Mouse (Mus musculus) embryo, embryonic 10.5 days (tissue): ENCODE results near the gene Polr3f.

Experiments used
- DNase-seq: peaks from one replicate; pipeline ENCODE4 v3.0.0-alpha.2; 2015; ENCODE audit warnings: low spot score

Gene Polr3f

GRCm38 (mm10) chr2:144526981-144527820 is at the start of gene Polr3f, which contains the start of gene Dzank1:
Gene Polr3f, plus strand, starts transcription at chr2:144527718.
Gene Dzank1, minus strand, starts transcription at chr2:144527414.
- peak; percentile 98 for DNase-seq

- no peak for DNase-seq
Measured at GRCm38 (mm10) chr2:144479421-144479820, 48.1 kb upstream of the Polr3f start.

- no peak for DNase-seq
Measured at GRCm38 (mm10) chr2:144484084-144484483, 43.4 kb upstream of the Polr3f start.

GRCm38 (mm10) chr2:144485439-144485838 is 42.1 kb upstream of the Polr3f start:
- no peak for DNase-seq

GRCm38 (mm10) chr2:144487476-144487875 is 40.0 kb upstream of the Polr3f start:
- DNase-seq: no peak

- no peak for DNase-seq
Measured at GRCm38 (mm10) chr2:144489342-144489741, 38.2 kb upstream of the Polr3f start.

GRCm38 (mm10) chr2:144502134-144502533 is 25.4 kb upstream of the Polr3f start:
- DNase-seq: no peak

GRCm38 (mm10) chr2:144514619-144515018 is 12.9 kb upstream of the Polr3f start:
- DNase-seq: no peak

- DNase-seq: no peak
Measured at GRCm38 (mm10) chr2:144519772-144520171, 7.7 kb upstream of the Polr3f start.

- DNase-seq: no peak
Measured at GRCm38 (mm10) chr2:144525856-144526255, 1.7 kb upstream of the Polr3f start.

- DNase-seq: no peak
Measured at GRCm38 (mm10) chr2:144527821-144528174, 280 bp downstream of the Polr3f start.

GRCm38 (mm10) chr2:144537123-144537522 is 9.6 kb downstream of the Polr3f start:
- DNase-seq: no peak

- peak; percentile 13 for DNase-seq
Measured at GRCm38 (mm10) chr2:144541246-144541645, 13.7 kb downstream of the Polr3f start.

- no peak for DNase-seq
Measured at GRCm38 (mm10) chr2:144543670-144544069, 16.2 kb downstream of the Polr3f start.

- no peak for DNase-seq
Measured at GRCm38 (mm10) chr2:144544630-144545029, 17.1 kb downstream of the Polr3f start.

GRCm38 (mm10) chr2:144545061-144545460 is 17.5 kb downstream of the Polr3f start:
- DNase-seq: no peak

- no peak for DNase-seq
Measured at GRCm38 (mm10) chr2:144545481-144545880, 18.0 kb downstream of the Polr3f start.

- DNase-seq: no peak
Measured at GRCm38 (mm10) chr2:144547559-144547958, 20.0 kb downstream of the Polr3f start.

- DNase-seq: peak; percentile 92
Measured at GRCm38 (mm10) chr2:144550529-144550928, 23.0 kb downstream of the Polr3f start, which contains the start of gene Rbbp9. Gene Rbbp9, minus strand, starts transcription at chr2:144550869.

GRCm38 (mm10) chr2:144553905-144554304 is 26.4 kb downstream of the Polr3f start:
- no peak for DNase-seq

- peak; percentile 63 for DNase-seq
Measured at GRCm38 (mm10) chr2:144555286-144555819, 27.8 kb downstream of the Polr3f start.

GRCm38 (mm10) chr2:144555820-144556552 is 28.5 kb downstream of the Polr3f start, which contains the start of gene Sec23b:
Gene Sec23b, plus strand, starts transcription at chr2:144556229.
- DNase-seq: peak; percentile 98

- no peak for DNase-seq
Measured at GRCm38 (mm10) chr2:144588723-144589122, 61.2 kb downstream of the Polr3f start.
